Mouse (Mus musculus) thymus, adult 18-20 months (tissue): ENCODE measurements around the gene Eml6.

Experiments used
- DNase-seq, 2 experiments: peaks; one replicate each; pipeline ENCODE4 v3.0.0; 2022; ENCODE audit warnings: mixed read lengths in 2 of 2

The Eml6 gene

DNA sequence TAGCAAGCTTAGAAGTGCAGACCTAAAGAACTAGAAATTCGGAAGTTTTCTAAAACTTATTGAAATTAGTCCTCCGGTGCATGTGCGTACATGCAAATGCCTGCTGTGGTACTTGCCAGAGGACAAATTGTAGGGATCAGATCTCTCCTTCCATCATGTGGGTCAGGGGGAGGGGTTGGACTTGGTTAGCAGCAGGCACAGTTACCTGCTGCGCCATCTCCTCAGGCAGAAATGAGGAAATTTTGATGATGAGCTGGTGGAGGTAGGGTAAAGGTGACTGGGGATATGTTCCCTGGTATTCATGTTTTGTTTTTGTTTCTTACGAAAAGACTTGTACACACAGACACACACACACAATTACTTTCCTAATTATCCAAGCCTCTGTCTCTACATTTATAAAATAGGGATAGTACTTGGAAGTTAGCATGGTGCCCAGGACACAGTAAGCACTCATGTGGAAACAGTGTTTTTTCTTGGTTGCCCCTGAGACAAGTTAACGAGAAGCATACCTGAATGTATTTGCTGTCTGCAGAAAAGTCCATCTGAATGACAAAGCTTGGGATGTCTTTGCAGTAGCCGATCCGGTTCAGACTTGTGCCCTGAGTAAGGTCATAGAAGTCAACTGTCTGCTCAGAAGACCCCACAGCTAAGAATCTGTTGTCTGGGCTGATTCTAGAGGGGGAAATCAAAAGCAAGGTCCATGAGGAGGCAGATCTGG, 276.9 kb downstream of the Eml6 start:
- DNase-seq, result no peak

DNA sequence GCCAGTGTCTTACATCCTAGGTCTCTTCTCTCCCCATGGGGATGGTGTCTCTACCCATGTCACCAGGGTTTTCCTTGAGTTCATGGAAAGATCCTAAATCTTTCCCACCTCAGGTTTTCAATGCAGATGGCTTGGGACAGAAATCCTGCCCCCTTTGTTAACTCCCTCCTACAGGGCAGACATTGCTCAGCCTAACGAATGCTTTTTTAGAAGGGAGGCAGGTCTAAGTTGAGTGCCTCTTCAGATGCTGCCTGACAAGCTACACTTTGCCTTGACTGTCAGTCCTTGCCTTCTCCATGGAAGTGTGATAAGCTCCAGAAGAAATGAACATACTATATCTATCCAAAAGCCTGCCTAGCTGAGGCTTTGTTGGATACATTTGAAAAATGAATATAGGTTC, 278.0 kb downstream of the Eml6 start:
- DNase-seq, result no peak

DNA sequence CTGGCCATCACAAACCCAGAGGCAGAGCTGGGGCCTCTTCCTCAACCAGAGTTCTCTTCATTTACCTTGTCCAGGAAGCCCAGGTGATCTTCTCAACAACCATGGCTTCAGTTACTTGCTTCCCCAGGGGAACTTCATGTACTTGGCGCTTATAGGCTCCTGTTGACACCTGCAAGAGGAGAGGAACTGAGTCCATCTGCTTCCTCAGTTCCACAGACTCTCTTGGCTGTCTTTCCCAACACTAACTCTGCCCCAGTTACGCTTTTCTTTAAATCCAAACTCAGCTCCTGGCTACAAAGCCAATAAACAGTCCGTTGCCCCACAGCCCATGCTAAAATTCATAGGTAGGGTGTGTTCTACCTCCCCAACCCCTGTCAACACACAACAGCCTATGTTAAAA, 278.5 kb downstream of the Eml6 start:
- DNase-seq, result no peak

DNA sequence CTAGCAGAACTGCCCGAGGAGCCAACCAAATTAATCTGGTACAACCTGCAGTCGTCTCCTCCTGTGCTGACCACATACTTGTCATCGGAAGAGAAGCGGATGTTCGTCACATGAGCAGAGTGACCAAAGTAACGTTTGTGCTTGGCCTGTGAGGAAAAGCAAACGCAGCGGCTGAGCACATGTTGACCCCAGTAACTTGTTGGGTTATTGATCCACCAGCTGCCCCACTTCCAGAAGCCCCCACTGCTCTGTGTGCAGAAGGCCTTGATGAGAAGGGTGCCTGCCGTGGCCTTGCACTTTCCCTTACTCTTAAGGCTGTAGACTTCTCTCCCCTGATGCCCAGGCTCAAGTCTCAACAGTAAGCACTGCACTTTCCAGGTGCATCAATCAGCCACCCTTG, 279.6 kb downstream of the Eml6 start:
- DNase-seq, result no peak

DNA sequence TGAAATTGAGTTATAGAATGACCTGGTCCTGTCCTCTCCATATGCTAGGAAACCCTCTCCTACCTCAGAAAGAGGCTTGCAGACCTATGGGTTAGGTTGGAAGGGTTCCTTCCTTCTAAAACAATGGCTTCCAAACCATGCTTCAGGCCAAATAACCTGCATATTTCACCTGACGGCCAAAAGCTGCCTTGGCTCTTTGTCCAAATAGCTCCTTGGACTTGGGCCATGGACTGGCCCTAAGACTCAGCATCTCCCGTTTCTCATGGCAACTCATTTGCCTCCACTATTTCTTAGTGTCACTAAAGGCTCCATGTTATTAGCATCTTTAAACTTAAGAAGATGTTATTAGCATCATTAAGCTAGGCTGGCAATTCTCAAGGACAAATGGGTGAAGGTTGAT, 280.3 kb downstream of the Eml6 start:
- no peak for DNase-seq

DNA sequence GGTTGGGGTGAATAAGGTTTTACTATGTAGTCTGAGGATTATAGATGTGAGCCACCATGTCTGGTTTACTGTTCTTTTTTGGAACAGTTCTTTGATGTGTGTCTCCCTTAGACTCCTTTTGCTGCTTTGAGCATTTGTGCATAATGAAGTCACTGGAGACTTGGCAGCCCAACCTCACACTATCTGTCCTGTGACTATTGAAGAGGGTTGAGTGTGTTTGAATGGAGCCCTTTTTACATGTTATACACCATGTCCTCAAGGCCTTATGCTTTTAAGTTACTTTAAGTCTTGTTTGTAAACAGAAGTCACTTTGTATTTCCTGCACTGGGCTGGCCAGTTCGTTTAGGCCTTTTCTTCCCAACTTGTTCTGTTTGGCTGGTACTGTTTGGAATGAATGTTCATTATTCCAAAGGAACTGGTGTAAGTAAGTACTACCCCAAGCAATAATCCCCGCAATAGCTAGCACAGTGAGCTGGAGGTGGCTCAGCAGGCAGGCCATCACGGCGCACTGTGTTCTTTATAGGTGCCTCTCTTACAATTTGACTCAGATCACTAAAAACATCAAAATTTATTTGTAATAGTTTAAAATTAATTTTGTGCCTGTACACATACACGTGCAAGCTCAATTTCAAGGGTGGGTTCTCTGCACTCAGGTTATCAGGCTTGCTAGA, 280.9 kb downstream of the Eml6 start:
- DNase-seq, result no peak

DNA sequence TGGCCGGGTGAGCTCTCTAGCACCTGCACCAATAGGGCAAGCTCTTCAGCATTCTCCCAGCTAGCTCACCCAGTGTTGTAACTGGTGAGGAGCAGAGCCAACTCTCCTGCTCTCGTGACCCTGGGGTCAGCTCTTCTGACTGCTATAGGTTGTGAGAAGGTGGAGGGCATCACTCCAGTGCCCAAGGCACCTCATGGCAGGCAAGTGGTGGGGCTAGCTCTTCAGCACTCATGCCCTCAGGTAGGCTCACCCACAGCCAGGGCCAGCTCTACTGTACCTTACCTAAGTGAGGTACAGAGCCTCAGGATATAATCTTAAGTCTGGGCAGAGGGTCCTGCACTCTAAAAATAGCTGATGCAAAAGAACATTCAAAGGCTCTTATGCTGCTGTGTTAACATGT, 286.1 kb downstream of the Eml6 start:
- no peak for DNase-seq

DNA sequence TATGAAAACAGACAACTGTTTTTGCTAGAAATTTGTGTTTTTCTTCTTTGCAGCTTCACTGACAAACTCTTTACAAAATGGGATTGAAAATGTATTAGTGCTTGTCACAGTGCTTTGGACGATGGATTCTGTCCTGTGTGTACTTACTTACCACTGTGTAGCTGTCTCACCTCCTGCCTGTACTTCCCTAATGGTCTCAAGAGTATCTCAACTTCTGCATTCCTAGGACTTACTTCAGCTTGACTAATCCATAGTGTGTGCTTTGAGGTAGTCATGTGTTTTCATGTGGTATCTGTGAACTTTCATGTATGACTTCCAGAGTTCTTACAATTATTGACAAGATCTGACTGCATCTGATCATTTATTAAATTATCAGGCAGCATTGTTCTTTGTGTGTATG, 297.9 kb downstream of the Eml6 start:
- no peak for DNase-seq

DNA sequence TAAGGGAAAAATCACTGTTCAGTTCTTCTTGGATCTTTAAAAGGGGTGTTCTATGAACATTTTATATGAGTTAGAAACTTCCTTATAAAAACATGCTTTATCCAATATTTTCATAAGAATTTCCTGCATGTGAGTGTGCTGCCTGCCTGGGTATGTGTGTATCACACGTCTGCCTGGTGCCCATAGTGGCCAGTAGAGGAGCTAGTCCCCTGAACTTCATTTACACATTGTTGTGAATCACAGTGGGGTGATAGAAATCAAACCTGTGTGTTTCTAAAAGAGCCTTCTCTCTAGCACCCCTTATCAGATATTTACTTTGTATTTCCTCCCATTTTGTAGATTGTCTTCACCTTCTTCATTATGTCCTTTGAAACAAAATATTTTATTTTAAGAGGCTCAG, 300.2 kb downstream of the Eml6 start:
- DNase-seq, result no peak

DNA sequence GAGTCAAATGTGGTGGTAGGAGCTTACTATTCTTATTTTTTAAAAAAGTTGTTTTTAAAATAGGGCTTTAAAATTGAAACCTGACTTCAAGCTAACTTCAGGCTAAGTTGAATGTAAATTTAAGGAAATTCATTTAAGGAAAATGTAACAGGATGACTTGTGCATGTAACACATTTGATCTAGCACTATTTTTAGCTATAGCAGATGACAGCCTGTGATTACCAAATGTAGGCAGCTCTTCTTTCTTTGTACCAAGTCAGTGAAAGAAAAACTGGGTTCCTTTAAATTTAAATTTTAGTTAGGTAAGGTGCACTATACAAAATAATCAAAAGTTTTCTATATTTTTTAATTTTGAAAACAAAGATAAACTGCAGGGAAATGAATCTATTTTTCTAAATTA, 300.7 kb downstream of the Eml6 start:
- no peak for DNase-seq

DNA sequence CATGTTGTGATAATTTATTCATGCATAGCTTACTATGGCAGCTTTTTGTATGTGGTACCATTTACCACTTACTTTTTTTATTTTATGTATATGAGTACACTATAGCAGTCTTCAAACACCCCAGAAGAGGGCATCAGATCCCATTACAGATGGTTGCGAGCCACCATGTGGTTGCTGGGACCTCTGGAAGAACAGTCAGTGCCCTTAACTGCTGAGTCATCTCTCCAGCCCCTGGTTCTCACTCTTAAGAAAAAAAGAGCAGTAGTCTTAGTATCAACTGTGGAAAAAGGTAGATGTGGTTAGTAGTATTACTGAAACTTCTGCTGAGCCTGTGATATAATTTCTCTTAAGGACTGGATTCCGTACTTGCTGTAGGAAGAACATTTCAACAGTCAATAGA, 301.6 kb downstream of the Eml6 start:
- DNase-seq, result no peak

DNA sequence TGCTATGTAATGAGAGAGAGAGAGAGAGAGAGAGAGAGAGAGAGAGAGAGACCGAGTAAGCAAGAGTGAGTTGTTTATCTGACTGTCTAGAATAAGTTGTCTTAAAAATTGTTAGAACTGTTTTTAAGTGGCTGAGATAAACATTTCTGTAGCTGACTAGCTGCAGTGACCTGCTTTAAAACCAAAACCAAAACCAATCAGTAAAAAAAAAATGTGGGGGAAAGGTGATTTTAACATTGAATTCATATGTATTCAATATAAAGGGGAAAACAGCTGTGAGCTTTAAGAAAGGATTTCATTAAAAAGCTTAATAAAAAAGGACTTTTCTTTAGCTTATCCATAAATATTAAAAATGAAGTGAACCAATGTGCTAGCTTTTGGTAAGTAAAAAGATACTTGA, 306.2 kb downstream of the Eml6 start:
- no peak for DNase-seq

DNA sequence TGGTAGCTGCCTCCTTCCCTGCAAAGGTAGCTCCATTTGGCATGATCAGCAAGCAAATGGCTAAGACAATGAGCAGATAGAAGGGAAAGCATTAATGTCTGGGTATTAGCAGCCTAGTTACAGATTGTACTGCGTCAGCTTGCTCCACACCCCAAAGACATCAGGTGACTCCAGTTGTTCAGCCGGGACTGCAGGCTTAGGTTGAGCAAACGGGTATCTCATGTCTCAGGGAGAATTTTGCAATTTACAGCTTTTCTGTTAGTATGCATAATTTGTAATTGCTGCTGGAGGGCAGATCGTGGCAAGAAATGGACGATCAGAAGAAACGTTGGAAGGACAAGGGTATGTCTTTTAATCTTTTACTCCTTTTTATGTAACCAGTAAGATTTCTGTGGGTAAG, 307.3 kb downstream of the Eml6 start:
- DNase-seq, result no peak

DNA sequence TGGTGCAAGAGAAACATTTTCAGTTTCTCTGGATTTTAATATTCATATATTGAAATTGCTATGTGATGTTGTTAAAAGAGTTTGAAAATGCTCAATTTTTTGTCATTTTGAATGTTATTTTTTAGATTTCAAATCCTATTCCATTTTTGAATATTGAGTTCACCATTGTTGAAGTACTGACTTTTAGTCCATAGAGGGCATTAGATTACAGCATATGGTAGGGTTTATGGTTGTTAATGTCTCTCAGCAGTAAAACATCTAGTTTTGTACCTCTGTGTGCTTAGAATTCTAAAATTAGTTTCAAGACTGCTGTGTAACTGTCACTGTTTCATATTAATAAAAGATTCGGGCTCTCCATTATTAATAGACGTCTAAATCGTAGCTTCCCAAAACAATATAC, 310.3 kb downstream of the Eml6 start:
- DNase-seq, result no peak

DNA sequence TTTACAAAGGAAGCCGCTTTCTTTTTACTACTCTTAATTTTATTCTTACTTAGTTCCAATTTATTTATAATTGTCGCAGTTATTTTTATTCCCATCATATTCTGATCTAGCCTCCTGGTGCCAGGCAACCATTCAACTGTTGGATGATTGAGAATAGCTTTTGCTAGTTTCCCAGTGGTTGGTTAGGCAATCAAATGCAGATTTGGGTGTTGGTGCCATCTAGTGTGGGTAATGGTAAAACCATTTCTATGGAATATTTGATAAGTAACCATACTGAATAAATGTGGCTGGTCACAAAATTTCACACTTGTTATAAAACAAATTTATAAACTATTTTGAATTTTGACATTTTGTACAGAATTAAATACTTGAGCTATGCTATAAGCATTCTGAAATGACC, 311.0 kb downstream of the Eml6 start:
- DNase-seq, result no peak

DNA sequence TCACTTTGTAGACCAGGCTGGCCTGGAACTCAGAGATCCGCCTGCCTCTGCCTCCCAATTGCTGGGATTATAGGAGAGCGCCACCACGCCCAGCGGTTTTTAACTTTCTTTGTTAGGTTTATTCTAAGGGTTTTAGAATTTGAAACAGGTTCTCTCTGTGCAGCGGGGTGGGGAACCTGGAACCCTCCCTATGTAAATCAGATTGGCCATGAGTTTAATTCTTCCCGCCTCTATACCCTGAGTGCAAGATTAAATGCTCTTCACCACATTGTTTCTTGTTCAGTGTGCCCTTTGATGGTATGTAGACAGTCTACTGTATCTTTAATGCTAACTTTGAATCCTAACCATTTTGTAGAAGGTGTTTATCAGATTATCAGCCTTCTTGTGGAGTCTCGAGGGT, 311.7 kb downstream of the Eml6 start:
- DNase-seq, result no peak

DNA sequence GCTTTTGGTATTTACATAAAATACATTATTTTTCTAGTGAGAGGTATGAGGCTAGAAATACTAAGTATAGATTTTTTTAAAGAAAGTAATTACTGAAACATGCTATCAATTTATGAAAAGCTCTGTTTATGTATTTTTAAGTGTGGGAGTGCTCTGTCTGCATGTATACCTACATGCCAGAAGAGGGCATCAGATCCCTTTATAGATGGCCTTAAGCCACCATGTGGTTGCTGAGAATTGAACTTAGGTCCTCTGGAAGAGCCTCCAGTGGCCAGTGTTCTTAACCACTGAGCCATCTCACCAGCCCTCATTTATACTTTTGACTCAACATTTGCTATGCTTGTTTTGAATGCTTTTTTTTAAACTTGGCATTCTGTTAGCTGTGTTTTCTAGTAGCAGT, 316.3 kb downstream of the Eml6 start:
- no peak for DNase-seq

DNA sequence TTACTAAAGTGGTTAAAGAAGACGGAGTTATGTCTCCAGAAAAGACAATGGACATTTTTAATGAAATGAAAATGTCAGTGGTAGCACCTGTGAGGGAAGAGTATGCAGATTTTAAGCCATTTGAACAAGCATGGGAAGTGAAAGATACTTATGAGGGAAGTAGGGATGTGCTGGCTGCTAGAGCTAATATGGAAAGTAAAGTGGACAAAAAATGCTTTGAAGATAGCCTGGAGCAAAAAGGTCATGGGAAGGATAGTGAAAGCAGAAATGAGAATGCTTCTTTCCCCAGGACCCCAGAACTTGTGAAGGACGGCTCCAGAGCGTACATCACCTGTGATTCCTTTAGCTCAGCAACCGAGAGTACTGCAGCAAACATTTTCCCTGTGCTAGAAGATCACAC, 319.0 kb downstream of the Eml6 start:
- no peak for DNase-seq

DNA sequence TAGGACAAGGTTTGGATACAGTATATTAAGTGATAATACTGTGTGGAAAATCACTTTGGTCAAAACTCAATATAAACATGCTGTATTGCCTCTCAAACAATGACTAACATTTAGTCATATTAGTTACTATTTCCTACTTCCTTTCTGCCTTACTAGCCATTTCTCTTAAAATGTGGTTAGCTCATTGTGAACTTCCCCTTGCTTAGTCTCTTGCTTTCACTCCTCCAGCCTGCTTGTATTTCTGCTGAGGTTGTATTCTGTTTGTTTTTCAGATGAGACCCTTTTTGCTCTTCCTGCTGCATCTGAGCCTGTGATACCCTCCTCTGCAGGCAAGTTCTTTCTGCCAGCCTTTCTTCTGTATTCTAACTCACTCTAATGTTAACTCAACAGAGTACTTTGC, 320.6 kb downstream of the Eml6 start:
- DNase-seq, result no peak

DNA sequence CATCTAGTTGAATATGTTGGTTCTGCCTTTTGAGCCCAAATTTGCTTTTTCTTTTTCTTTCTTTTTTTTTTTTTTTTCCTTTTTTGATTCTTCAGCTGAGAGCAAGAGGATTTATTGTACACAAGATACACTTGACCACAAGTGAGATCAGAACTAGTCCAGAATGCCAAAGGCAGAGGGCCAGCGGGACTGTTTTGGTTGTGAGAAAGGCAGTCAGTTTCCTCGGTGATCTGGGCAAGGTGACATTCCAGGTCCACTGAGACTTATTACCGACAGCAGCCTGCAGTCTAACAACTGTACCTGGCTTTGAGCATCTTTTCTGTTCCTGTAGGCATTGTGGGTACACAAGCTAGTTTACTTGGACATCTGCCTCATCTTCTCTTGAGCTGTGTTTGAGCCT, 323.1 kb downstream of the Eml6 start:
- DNase-seq, result no peak

DNA sequence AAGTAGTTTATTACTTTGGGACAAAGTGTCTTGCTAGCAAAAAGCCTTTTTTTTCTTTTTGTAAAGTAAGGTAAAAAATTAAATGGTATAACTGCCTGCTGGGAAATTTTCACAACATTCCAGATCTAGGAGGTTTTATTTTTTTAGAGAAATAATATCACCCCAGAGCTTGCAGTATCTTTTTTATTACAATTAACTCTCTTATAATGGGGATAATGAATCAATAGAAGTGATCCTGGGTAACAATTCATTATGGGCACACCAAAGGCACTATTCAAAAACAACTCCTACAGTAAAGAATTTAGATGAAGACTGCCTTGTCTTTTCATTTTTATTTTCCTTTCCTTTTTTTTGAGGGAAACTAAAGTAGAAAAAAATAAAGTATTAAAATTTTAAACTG, 331.1 kb downstream of the Eml6 start:
- DNase-seq, result no peak

DNA sequence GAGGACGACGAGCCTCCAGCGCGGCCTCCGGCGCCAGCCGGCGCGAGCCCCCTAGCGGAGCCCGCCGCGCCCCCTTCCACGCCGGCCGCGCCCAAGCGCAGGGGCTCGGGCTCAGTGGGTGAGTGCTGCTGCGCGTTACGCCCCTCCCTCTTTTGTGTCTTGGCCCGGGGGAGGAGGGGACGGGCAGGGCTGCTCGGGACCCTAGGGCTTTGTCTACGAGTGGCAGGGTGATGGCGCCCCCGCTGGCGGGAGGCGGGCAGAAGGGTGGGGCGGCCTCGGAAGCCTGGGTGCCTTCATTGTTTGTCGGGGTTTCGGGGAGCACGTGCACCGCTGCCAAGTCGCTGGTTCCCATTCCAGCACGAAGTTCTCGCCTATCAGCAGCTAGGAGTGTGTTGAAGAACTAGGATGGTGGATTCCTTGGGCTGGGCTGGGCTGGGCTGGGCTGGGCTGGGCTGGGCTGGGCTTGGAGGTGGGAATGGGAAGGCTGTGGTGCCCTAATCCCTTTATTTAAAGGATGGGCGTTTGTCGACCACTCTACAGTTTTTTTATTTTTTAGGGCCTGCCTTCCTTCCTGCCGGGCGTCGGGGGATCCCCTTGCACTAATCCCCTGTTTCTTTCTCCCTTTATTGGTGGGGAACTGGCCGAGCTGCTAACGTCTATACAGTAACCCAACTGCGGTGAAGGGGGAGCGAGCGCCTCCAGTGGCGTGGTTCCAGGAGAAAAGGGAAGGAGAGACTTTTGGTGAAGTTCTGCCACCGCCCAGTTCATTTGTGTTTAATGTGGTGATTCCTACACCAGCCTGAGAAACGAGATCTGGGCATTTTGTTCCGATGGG, 332.0 kb downstream of the Eml6 start:
- peak; percentile 92 to 94 for DNase-seq
